Mouse (Mus musculus): ENCODE measurements around the gene Ttll7.

DNA sequence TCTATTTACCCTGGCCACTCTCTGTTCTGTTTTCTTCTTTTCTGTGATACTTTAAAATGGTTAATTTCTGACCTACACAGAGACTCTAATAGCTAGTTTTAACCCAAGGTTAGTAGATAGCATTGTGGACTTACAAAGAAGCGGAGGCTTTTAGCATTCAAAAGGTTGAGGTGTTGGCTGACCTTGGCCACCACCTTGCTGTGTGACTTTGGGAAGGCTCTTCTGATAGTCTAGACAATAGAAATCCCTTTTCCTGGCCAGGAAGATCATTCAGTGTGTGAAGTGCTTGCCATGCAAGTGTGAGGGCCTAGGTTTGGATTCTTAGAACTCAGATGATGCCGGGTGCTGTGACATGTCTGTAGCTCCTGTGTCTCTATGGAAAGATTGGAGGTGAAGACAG lies 90.9 kb downstream of the Ttll7 start:
- TF ChIP-seq CTCF (IDR thresholded peaks at IDR 0.05; ENCODE audit: borderline replicate concordance, extremely low read depth, insufficient read depth, insufficient read length) (no peak), POLR2A (IDR thresholded peaks at IDR 0.05; ENCODE audit: borderline replicate concordance, extremely low read depth, insufficient read depth, insufficient read length, poor library complexity, severe bottlenecking) (no peak)

Data from brain, embryonic 14.5 days (tissue).